Mouse (Mus musculus): ENCODE results near the gene Diaph3.
A peak's percentile ranks its signal among the peaks of the same experiment; 100 is the strongest.

The Diaph3 gene

DNA sequence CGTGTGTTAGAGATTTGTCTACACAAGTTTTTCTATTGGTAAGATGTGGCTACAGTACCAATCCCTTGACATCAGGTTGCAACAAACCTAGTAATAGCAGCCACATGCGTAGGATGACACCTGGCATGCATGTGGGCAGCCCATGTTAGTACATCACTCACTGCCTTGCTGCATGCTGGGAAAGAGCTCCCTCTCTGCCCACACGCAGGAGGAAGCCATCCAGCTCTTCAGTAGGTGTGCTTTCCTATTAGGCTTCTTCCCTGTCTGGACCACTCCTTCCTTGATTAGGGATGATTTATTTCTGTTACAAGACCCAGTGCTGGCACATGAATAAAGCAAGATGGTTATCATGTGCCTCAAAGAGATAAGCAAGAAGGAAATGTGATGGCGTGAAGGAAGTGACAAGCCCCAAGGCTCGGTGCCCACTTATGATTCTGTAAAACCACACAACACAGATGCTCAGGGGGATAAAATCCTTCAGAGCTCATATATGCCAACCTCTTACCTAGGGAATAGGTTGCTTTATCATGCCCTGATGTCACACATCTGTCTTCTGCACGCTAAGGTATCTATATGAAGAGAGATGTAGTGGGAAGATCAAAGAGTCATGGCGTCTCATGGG, 494.4 kb downstream of the Diaph3 start:
- no peak for DNase-seq (ENCODE audit: low read depth)

DNA sequence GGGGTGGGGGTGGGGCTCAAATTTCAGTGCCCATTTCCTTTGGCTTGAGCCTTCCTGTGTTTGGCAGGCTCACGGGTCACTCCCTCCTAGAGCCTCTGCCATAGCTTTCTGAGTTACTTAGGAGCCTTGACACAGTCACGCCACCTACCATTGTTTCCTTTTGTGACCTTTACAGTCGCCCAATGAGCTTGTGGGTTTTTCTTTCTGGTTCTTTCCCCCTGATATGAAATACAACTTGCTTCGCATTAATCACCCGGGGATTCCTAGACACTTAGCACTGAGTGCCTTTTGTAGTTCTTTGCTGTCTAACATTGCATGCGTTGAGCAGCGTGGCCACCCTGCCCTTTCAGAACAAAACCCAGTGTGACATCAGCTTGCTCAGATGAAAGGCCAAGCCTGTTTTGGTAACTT, 498.2 kb downstream of the Diaph3 start:
- DNase-seq (ENCODE audit: low read depth) = no peak

DNA sequence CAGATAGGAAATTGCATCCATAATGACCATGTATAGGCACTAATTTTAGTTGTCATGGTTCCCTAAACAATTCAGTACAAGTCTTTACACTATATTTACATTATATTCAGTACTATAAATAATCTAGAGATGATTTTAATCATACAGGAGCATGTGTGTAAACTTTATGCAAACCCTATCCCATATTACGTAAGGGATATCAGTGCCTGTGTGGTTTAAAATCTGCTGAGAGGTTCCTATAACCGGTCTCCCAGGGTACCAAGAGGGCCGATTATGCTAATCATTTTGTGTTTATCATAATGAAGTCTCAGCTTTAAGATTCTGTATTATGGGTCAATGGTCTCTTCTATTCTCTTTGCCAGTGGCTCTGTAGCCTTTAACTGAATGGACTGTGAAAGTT, 499.2 kb downstream of the Diaph3 start:
- no peak for DNase-seq (ENCODE audit: low read depth)

DNA sequence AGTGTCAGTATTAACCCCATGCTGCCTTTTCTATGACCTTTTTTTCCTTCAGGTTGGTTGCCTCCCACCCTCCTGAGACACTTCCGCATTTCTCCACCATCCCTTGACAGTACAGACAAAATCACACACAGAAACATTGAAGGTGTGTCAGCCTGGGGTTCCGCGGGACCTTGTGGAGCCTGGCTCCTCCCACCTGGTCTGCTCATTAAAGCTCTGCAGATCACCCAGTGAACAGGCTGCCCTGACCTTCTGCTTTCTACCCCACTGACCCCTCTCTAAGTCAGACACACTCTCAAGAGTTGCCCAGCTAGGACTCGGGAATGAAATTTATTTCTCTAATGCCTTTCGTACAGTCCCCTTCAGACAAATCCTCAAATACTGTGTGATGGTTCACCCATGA, 500.9 kb downstream of the Diaph3 start:
- no peak for DNase-seq (ENCODE audit: low read depth)

DNA sequence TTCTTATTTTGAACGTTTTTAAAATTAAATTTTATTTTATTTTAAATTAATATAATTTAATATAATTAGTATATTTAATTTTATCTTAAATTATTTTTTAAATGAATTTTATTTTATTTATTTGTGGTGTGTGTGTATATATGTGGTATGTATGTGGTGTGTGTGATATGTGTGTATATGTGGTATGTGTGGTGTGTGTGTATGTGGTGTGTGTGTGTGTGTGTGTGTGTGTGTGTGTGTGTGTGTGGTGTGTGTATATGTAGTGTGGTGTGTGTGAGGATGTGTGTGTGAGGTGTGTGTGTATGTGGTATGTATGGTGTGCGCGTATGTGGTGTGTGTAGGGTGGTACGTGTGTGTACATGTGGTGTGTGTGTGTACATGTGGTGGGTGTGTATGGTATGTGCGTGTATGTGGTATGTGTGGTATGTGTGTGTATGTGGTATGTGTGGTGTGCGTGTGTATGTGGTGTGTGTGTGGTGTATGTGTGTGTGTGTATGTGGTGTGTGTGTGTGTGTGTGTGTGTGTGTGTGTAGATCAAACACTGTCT, 505.4 kb downstream of the Diaph3 start:
- no peak for DNase-seq (ENCODE audit: low read depth)

DNA sequence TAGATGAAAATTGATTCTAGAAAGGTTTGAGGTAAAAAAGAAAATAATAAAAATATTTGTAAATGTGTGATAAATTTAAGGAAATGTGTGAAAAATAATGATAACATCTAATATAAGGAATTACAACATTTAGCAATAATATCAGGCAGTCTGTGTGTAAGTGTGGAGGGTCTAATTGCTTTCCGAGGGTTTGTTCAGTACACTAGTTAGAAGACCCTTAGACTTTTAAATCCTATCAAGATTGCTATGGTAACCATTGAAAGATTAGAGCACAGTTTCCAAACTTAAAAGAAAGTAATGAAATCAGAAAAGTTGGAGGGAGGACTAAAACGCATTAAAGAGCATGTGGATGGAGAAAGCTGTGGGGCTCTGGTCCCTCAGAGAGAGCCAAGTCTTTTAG, 506.0 kb downstream of the Diaph3 start:
- DNase-seq (ENCODE audit: low read depth) = no peak

DNA sequence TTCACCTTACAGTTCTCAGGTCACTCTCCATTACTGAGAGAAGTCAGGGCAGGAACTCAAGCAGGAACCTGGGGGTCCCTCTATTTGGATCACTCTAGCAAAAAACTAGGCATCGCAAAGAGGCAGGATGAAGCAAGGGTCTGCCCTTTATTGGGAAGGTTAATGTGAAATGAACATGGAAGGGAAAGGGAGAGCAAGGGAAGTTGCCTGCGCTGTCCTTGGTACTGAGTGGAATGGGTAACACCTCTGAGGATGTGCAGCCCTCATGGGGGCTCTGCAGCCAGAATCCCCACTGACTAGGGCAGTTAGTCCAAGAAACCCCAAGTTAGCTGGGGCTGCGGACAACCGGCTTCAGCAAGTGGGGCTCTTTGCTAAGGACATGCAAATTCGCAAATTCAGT, 507.2 kb downstream of the Diaph3 start:
- peak; percentile 32 for DNase-seq (ENCODE audit: low read depth)

DNA sequence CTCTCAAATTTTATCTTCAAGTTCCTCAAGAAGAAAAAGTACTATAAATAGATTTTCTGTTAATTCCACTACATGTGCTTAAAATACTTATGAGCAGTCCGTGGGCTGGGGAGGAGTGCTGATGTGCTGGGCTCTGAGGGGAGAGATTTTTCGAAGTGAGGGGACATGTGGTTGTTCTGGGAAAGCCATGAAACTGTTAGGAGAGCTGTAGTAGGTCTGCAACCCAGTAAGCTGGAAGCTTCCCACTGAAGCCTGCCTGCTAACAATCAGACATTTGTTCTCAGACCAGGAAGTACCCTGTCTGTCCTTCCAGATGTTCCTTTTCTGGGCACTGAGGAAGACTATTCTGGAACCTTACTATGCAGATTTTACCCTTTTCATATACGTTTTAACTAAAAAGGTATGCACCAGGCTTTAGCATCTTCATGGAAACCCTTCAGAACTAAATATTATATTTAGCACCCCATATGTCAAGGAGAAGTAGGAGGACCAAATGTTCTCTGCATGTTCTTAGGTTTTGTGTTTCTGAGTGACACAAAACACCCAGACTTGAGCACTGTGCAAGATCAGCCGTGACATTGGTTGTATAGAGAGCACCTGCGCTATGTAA, 516.1 kb downstream of the Diaph3 start:
- no peak for DNase-seq (ENCODE audit: low read depth)

DNA sequence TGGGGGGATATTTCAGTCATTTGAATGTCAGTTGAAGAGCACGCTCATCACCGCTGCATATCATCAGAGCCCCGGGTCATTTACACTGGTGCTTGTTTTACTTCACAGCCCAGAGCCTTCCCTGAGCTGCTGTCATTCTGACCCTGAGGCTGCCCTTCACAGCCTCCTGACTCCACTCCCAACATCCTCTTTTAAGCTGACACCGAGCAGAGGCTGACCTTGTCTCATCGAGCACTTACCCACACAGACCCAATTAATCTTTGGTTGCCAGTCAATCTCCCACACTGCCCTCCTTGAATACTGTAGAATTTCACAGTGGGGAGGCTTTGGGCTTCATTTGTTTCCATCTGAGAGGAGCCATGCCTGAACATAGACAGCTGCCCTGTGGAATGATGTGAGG, 521.4 kb downstream of the Diaph3 start:
- no peak for DNase-seq (ENCODE audit: low read depth)
